Mouse (Mus musculus): Measurements from ENCODE around the gene Adss. TPM values are rescaled to one million over a fixed set of nuclear protein-coding genes. Genes with fewer than 3 reads are reported as not detected.

The Adss gene
- polyA plus RNA-seq (2017; shearing (Covaris generic)), result 122 TPM

DNA sequence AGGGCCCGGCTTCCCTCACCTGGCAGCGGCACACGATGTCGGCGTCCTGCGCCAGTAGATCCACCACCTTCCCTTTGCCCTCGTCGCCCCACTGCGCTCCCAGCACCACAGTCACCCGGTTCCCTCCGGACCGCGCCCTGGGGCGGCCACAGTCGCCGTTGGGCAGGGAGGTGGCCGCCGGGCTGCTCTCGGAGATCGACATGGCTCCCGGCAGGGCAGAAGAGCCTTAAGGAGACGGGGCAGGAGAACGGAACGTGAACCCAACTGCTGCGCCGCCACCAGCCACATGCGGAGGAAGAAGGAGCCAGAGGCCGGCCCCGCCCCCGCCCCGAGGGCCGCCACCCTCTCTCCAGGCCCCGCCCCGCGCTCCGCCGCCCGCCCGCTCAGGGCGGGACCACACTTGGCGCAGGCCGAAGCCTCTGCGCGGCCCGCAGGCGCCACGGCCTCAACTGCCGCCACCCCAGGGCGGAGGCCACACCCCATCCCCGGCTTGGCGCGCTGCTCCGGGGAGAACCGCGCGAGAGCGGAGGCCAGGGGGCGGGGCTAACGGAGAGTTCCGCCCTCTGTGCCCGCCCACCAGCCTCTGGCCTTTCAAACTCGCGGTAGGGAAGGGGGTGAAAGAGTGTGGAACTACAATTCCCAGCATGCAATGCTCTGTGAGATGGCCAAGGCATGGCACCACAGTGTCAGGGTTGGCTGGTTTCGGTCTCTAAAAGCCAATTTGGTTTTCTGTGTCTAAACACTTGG is at the start of gene Adss:
Adss (minus strand) TSS at position 319 of the 747 bp plus-strand sequence.

DNA sequence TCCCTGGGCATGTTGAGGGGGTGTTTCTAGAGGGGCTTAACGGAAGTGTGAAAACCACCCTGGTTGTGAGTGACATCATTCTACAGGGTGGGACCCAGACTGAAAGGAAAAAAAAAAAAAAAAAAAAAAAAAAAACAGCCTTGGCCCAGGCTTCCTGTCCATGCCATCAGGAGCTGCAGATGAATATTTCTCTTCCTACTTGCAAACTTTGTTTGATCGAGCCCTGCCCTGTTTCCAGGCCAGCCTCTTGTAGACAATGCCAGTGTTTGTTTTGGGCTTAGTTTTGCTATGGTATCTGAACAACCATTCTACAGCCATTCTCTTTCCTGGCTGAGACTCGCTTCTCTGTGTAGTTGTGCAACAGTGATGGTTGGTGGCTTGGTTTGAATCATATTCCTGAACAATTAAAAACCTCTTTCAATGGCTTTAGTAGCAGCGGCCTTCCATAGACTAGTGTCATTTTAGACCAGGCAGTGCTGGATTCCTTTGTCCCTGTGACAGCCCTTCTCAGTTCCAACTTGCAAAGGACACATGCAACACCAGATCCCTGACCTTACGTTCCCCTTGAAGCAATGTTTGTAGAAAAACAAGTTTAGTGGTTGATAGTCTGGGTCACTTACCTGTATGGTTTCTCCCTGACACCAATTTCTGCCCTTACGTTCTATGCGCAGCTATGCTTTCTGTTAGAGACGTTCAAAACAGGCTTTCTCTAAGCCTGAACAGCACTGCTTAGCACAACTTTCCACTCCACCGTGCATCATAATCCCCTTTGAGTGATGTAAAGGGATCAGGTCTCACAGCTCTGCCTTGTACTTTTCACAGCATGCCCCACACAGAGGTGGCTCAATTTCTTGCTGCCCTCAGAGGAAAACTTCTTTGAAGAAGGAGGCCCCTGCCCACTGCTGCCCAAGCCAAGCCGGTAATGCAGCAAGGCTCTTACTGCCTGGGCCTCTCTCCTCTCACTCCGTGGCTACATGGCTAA is 67.0 kb downstream of the Adss start, which contains the start of gene 1700016C15Rik:
1700016C15Rik (plus strand) TSS at position 772 of the 982 bp plus-strand sequence.

Other genes with a start within 250 kb of the Adss start
- gene 1700016C15Rik, start 66.7 kb downstream of the Adss start, polyA plus RNA-seq (2017; shearing (Covaris generic)), result not detected
- 0.20 TPM for gene Catspere2, start 186.9 kb upstream of the Adss start, polyA plus RNA-seq (2017; shearing (Covaris generic))